Mouse (Mus musculus) kidney, embryonic 14.5 days (tissue): Measurements from ENCODE around the gene B3galt4. TPM values are rescaled to one million over a fixed set of nuclear protein-coding genes. Genes with fewer than 3 reads are reported as not detected.
A peak's percentile ranks its signal among the peaks of the same experiment; 100 is the strongest.

ENCODE experiments used
- ATAC-seq: fragments of 200-750 bp; cut with Nextera tagmentation; 2 replicates; pipeline ENCODE4 v1.8.0; 2017; ENCODE audit warnings: moderate number of reproducible peaks, mild to moderate bottlenecking, moderate TSS enrichment, moderate library complexity; ENCODE audit not compliant: low FRiP score, low TSS enrichment
- H3K27ac ChIP-seq: fragments of 300-500 bp; sonication (generic); 2 replicates; pipeline ENCODE4 v1.5.1; 2014; ENCODE audit warnings: low read depth, mild to moderate bottlenecking, low read length, moderate library complexity, mixed read lengths
- H3K27me3 ChIP-seq: fragments of 300-500 bp; sonication (generic); 2 replicates; pipeline ENCODE4 v1.6.1; 2014; ENCODE audit warnings: mild to moderate bottlenecking, low read length; ENCODE audit not compliant: control insufficient read depth, insufficient read depth
- H3K36me3 ChIP-seq: fragments of 300-500 bp; sonication (generic); 2 replicates; pipeline ENCODE4 v1.6.1; 2014; ENCODE audit warnings: low read length, mixed read lengths; ENCODE audit not compliant: control insufficient read depth, insufficient read depth
- H3K4me1 ChIP-seq: fragments of 300-500 bp; sonication (generic); 2 replicates; pipeline ENCODE4 v1.6.1; 2014; ENCODE audit warnings: low read length, mixed read lengths; ENCODE audit not compliant: control insufficient read depth, insufficient read depth
- H3K4me2 ChIP-seq: fragments of 300-500 bp; sonication (generic); replicated peaks from 2 replicates; pipeline ENCODE4 v1.6.1; 2014; ENCODE audit warnings: low read depth, mild to moderate bottlenecking, low read length
- H3K4me3 ChIP-seq: fragments of 300-500 bp; sonication (generic); 2 replicates; pipeline ENCODE4 v1.5.1; 2014; ENCODE audit warnings: mild to moderate bottlenecking, low read length
- H3K9ac ChIP-seq: fragments of 300-500 bp; sonication (generic); 2 replicates; pipeline ENCODE4 v1.6.1; 2014; ENCODE audit warnings: low read depth, mild to moderate bottlenecking, low read length, moderate library complexity
- H3K9me3 ChIP-seq: fragments of 300-500 bp; sonication (generic); 2 replicates; pipeline ENCODE4 v1.6.1; 2016; ENCODE audit warnings: low read length; ENCODE audit not compliant: control insufficient read depth
- WGBS: fragments of 180-500 bp; shearing (Covaris S2); extraction: QIAGEN DNeasy Blood & Tissue Kit; methylation state at CpG from one replicate; pipeline ENCODE4 v1.1.7; 2014; 5-methylcytosine and 5-hydroxymethylcytosine counted together
- polyA plus RNA-seq: library from polyadenylated mRNA; unstranded; fragments of >200 nt; fragmentation: Nextera tagmentation; extraction: Ambion mirVana; gene quantifications from 2 replicates; pipeline ENCODE4 v1.2.1, GENCODE M21; 2014

The B3galt4 gene
- polyA plus RNA-seq, 1 experiment from 2014 or later: 2.8 TPM

DNA sequence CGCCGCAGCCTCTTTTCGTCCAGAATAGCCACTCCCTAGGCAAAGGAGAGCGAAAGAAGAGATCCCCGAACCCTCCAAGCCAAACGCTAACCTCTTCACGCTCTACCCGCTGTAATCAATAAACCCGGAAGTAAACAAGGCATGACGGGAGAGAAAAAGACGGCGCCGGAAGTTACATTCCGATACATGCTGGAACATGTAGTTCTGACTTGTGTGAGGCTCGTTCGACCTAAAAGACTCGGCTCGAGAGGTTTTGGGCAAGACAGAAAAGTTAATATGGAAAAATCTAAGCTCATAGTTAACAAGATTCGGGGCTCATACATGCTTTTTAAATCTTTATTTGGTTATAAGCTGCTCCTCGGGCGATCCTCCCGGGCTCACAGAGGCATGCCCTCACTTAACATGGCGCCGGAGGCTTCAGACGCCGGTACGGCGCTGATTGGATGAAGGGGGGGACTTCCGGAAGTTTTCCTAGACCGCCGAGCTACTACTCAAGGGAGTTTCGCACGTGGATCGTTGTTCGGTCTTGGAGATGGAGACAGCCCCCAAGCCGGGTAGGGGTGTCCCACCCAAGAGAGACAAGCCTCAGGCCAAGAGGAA, 11.0 kb downstream of the B3galt4 start, which contains the start of the genes Pfdn6 and Wdr46:
Pfdn6 (minus strand) TSS at position 138 of the 600 bp plus-strand sequence.
Wdr46 (plus strand) TSS at position 455 of the 600 bp plus-strand sequence.
- no peaks in the 10 kb centered on the region for H3K9me3 ChIP-seq
- peak within 1 kb of the TSS; percentile 84 for H3K9ac ChIP-seq
- peak within 1 kb of the TSS; percentile 91 for H3K4me2 ChIP-seq
- no peaks in the 10 kb centered on the region for H3K27me3 ChIP-seq
- H3K36me3 ChIP-seq: peaks cover 45% of the 10 kb centered on the region
- peaks cover 15% of the 10 kb centered on the region for H3K4me1 ChIP-seq
- under 1% methylated on average over 36 of the region's 36 CpGs for WGBS
- peak within 1 kb of the TSS; percentile 79 for H3K4me3 ChIP-seq
- H3K27ac ChIP-seq: no peak within 1 kb of the TSS
- peak; percentile 85 for ATAC-seq

DNA sequence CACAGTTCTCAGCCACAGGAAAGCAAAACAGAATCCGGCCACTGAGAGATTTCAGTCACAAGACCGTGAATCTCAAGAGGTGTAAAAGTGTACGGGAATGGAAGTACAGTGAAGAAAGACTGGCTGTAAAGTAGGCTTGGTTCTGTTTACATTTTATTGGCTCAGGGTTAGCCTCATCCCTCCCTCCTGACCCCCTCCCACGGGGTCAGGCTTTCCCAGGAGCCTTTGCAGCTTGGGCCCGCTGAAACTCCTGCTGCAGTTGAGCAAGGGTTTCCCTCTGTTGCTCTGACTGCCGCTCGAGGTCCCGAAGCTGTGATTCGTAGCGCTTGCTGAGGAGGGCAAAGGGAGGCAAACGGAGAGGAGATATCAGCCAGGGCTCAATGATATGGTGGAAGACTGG, 12.5 kb downstream of the B3galt4 start:
- ATAC-seq: no peak
- Histone ChIP-seq H3K27ac (no peak overlapping the region), H3K27me3 (no peaks in the 10 kb centered on the region), H3K36me3 (peaks cover 34% of the 10 kb centered on the region), H3K4me3 (peak overlapping the region; percentile 79; the same call in 1 of the 2 replicates), H3K9me3 (no peaks in the 10 kb centered on the region), H3K4me1 (peaks cover 15% of the 10 kb centered on the region), H3K9ac (0 out of 2 replicates have a peak overlapping the region, but pooled peaks have one; percentile 2), H3K4me2 (peak overlapping the region; percentile 80; the same call in 1 of the 2 replicates)
- WGBS: 77% methylated on average over 11 of the region's 11 CpGs

DNA sequence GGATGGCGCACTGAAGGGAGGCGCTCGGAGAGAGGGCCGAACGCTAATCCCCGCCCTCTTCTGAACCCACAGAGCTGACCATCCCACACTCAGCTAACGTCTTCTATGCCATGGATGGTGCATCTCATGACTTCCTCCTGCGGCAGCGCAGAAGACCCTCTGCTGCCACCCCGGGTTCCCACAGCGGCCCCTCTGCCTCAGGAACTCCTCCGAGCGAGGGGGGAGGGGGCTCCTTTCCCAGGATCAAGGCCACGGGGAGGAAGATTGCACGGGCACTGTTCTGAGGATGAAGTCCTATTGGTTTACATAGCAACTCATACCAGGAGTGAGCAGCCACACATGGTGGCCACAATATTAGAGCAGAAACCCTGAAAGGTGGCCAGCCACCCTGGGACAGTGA, 14.3 kb downstream of the B3galt4 start:
- peaks cover 15% of the 10 kb centered on the region for H3K4me1 ChIP-seq
- no peak overlapping the region for H3K4me2 ChIP-seq
- 90% methylated on average over 15 of the region's 15 CpGs for WGBS
- no peak overlapping the region for H3K4me3 ChIP-seq
- H3K36me3 ChIP-seq: peaks cover 23% of the 10 kb centered on the region
- H3K9ac ChIP-seq: no peak overlapping the region
- H3K9me3 ChIP-seq: no peaks in the 10 kb centered on the region
- no peak overlapping the region for H3K27ac ChIP-seq
- ATAC-seq: no peak
- H3K27me3 ChIP-seq: no peaks in the 10 kb centered on the region

DNA sequence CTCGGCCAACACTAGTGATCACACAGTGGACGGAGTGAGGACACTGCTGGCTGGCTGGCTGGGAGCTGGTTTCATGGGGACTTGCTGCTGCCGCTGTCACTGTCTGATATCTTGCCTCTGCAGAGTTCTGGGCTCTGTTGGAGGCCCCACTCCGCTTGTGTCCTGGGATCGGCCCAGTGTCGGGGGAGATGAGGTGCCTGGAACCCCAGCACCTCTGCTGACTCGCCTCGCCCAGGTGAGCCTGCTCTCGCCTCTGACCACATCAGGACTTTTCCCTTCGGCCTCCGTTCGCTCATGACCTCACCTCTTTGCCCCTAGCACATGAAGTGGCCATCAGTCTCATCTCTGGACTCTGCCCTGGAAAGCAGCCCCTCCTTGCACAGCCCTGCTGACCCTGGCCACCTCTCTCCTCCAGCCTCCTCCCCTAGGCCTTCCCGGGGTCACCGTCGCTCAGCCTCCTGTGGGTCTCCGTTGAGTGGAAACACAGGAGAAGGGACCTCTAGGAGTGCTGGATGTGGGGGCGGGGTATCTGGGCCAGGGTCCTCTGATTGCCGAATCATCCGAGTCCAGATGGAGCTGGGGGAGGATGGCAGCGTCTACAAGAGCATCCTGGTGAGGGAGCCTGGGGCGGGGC, 15.7 kb downstream of the B3galt4 start:
- no peak overlapping the region for H3K4me2 ChIP-seq
- no peak overlapping the region for H3K27ac ChIP-seq
- peaks cover 13% of the 10 kb centered on the region; the same call in 1 of the 2 replicates for H3K4me1 ChIP-seq
- no peak overlapping the region for H3K4me3 ChIP-seq
- H3K27me3 ChIP-seq: no peaks in the 10 kb centered on the region
- H3K9me3 ChIP-seq: no peaks in the 10 kb centered on the region
- H3K36me3 ChIP-seq: peaks cover 23% of the 10 kb centered on the region
- WGBS: 86% methylated on average over 21 of the region's 21 CpGs
- ATAC-seq: no peak
- H3K9ac ChIP-seq: no peak overlapping the region

DNA sequence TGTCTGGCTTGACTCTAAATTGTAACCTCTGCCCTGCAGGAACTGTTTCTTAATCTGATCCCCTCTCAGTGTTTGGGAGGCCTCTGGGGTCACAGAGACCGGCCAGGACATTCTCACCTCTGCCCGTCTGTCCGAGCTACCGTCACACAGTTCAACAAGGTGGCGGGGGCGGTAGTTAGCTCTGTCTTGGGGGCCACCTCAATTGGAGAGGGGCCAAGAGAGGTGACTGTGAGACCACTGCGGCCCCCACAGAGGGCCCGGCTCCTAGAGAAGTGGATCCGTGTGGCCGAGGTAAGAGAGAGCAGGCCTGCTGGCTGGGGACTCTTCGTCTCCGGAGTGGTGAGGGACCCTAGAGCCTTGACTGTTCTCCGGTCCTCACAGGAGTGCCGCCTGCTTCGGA, 18.3 kb downstream of the B3galt4 start:
- H3K27ac ChIP-seq: no peak overlapping the region
- peaks cover 23% of the 10 kb centered on the region for H3K36me3 ChIP-seq
- H3K4me1 ChIP-seq: peaks cover 12% of the 10 kb centered on the region; the same call in 1 of the 2 replicates
- 88% methylated on average over 15 of the region's 15 CpGs for WGBS
- H3K9ac ChIP-seq: no peak overlapping the region
- no peak for ATAC-seq
- H3K4me2 ChIP-seq: no peak overlapping the region
- no peaks in the 10 kb centered on the region for H3K27me3 ChIP-seq
- H3K4me3 ChIP-seq: no peak overlapping the region
- no peaks in the 10 kb centered on the region for H3K9me3 ChIP-seq

DNA sequence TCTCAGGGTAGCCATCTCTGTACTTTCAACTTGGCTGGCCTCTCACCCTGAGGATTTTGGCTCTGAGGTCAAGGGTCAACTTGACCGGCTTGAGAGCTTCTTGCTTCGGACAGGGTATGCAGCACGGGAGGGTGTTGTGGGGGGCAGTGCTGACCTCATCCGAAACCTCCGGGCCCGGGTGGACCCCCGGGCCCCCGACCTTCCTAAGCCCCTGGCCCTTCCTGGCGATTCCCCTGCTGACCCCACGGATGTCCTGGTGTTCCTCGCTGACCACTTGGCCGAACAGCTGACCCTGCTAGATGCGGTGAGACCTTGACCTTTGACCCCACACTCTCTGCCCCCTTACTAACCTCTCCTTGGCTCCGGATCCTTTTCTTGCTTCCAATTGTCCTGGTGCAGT, 18.8 kb downstream of the B3galt4 start:
- ATAC-seq: no peak
- H3K27ac ChIP-seq: no peak overlapping the region
- peaks cover 12% of the 10 kb centered on the region; the same call in 1 of the 2 replicates for H3K4me1 ChIP-seq
- H3K36me3 ChIP-seq: peaks cover 25% of the 10 kb centered on the region
- H3K4me3 ChIP-seq: no peak overlapping the region
- H3K4me2 ChIP-seq: no peak overlapping the region
- no peak overlapping the region for H3K9ac ChIP-seq
- H3K27me3 ChIP-seq: no peaks in the 10 kb centered on the region
- 89% methylated on average over 14 of the region's 14 CpGs for WGBS
- H3K9me3 ChIP-seq: no peaks in the 10 kb centered on the region

DNA sequence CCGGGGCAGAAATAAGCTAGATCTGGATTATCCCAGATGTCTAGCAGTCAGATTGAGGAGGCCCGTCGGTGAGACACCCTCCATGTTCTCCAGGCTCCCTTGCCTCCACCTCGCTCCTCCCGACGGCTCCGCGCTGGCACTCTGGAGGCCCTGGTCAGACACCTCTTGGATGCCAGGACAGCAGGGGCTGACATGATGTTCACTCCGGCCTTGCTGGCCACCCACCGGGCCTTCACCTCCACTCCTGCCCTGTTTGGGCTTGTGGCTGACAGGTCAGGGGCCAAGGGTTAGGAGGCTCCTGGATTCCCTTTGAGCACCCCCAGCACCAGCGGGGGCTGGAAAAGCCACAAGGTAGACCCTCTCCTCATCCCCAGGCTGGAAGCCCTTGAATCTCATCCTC, 19.3 kb downstream of the B3galt4 start:
- no peaks in the 10 kb centered on the region for H3K9me3 ChIP-seq
- no peak overlapping the region for H3K4me2 ChIP-seq
- no peak overlapping the region for H3K9ac ChIP-seq
- H3K27me3 ChIP-seq: no peaks in the 10 kb centered on the region
- H3K36me3 ChIP-seq: peaks cover 21% of the 10 kb centered on the region; the same call in 1 of the 2 replicates
- H3K27ac ChIP-seq: no peak overlapping the region
- 91% methylated on average over 11 of the region's 11 CpGs for whole genome bisulfite sequencing
- peaks cover 12% of the 10 kb centered on the region; the same call in 1 of the 2 replicates for H3K4me1 ChIP-seq
- H3K4me3 ChIP-seq: no peak overlapping the region
- no peak for ATAC-seq

DNA sequence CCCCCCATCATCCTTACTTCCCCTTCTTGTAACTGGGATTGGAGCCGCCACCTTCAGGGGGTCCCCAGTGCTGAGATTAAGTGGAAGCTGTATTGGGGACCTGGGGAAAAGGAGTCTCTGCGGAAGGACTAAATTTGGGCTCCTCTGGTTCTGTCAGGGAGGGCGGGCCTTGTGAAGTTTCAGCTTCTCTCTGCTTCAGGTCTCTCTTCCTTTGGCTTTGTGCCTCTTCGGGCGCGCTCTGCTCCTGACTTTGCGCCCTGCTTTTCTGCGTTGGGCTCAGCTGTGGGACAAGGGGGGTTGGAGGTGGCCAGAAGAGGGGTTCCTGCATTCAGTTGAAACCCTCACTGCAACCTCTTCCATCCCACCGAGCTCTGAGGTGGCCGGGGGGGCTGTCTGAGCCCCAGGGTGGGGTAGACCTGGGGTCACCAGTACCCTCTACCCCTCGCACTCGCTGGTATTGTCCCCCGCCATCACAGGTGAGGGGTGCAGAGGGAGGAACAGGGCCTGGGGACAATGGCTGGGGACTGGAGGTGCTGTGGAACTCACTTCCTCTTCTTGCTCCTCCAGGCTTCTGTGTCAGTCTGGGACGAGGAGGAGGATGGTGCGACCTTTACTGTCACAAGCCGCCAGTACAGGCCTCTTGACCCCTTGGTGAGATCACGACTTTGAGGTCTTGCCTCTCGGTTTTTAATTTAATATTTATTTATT, 20.0 kb downstream of the B3galt4 start:
- H3K27ac ChIP-seq: no peak overlapping the region

More for the DNA sequence above, 20.0 kb downstream of the B3galt4 start:
- 0 out of 2 replicates have a peak, but pooled peaks have one; percentile 1 for ATAC-seq
- H3K4me3 ChIP-seq: peak overlapping the region; percentile 84
- H3K4me2 ChIP-seq: peak overlapping the region; percentile 100
- 42% methylated on average over 18 of the region's 18 CpGs for WGBS
- H3K27me3 ChIP-seq: no peaks in the 10 kb centered on the region
- peaks cover 18% of the 10 kb centered on the region; the same call in 1 of the 2 replicates for H3K36me3 ChIP-seq
- H3K4me1 ChIP-seq: peaks cover 12% of the 10 kb centered on the region; the same call in 1 of the 2 replicates
- H3K9me3 ChIP-seq: no peaks in the 10 kb centered on the region
- peak overlapping the region; percentile 84 for H3K9ac ChIP-seq
